ENCODE assay signal across 12 mouse cellular contexts in the genomic region with DNA sequence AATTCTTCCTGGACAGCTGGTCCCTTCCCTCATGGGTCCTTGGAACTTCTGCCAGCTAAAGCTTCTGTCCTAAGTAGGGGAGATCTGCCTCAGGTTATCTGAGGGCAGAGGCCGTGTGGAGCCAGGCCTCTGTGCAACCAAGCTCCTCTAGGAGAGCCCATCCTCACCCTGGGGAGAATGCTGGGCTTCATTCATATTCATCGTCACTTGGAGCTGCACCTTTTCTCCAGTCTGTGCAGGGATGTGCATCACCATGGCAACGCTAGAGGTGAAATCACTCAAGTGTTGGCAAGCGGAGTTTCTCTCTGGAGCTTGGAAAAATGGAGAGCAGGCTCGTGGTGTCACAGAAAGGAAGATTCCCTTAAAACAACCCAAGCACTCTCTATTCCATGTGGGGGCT.
DNase-seq lines count a peak whose midpoint lies in the region; ATAC-seq lines count a peak whose summit lies in the region.
"Had no signal": no experiment of that assay in that cellular context is flagged by ENCODE, and none has a peak within 500 bp of the region (broad histone marks: within the 10 kb centered on the region; RNA-seq: fewer than 3 reads in every experiment).

No protein-coding gene starts in this region.

- ATAC-seq in embryonic facial prominence, embryonic 14.5 days (ENCODE audit: low read depth), result peak; percentile 23; the same call in 1 of the 2 replicates
- ATAC-seq in hindbrain, embryonic 16.5 days, result peak; percentile 78
- peak; percentile 87 for ATAC-seq in midbrain, embryonic 16.5 days
- ATAC-seq: activated CD4-positive, CD25-positive, alpha-beta regulatory T cell, adult 4 months had no signal

- H3K27me3 ChIP-seq in embryonic facial prominence, embryonic 14.5 days (replicated peaks; ENCODE audit: control insufficient read depth, insufficient read depth, low read length), result no peaks in the 10 kb centered on the region
- H3K27me3 ChIP-seq in embryonic facial prominence, embryonic 10.5 days (replicated peaks; ENCODE audit: low read depth, poor library complexity, severe bottlenecking), result no peaks in the 10 kb centered on the region
- no peaks in the 10 kb centered on the region for H3K27me3 ChIP-seq in hindbrain, embryonic 16.5 days (replicated peaks; ENCODE audit: control insufficient read depth, insufficient read depth, low read length)
- H3K27me3 ChIP-seq in midbrain, embryonic 16.5 days (ENCODE audit: control insufficient read depth, insufficient read depth, low read depth, low read length), result no peaks in the 10 kb centered on the region
- H3K27me3 ChIP-seq: liver, embryonic 13.5 days; stomach, embryonic 15.5 days had no signal

- no peaks in the 10 kb centered on the region for H3K4me1 ChIP-seq in embryonic facial prominence, embryonic 14.5 days (ENCODE audit: control insufficient read depth, insufficient read depth, low read length)
- peaks cover 3% of the 10 kb centered on the region; the same call in 1 of the 2 replicates for H3K4me1 ChIP-seq in embryonic facial prominence, embryonic 10.5 days
- peaks cover 36% of the 10 kb centered on the region for H3K4me1 ChIP-seq in hindbrain, embryonic 16.5 days (ENCODE audit: control insufficient read depth, insufficient read depth, low read depth, low read length)
- peaks cover 40% of the 10 kb centered on the region for H3K4me1 ChIP-seq in midbrain, embryonic 16.5 days (ENCODE audit: control insufficient read depth, insufficient read depth, low read length)
- H3K4me1 ChIP-seq: liver, embryonic 13.5 days; stomach, embryonic 15.5 days had no signal

- H3K4me3 ChIP-seq in embryonic facial prominence, embryonic 14.5 days (ENCODE audit: low read depth, low read length), result no peak overlapping the region
- no peak overlapping the region for H3K4me3 ChIP-seq in embryonic facial prominence, embryonic 10.5 days
- H3K4me3 ChIP-seq in hindbrain, embryonic 16.5 days (ENCODE audit: low read length), result no peak overlapping the region
- H3K4me3 ChIP-seq in midbrain, embryonic 16.5 days (ENCODE audit: low read depth, low read length), result no peak overlapping the region
- H3K4me3 ChIP-seq: liver, embryonic 13.5 days; stomach, embryonic 15.5 days had no signal

- peak; percentile 40 for DNase-seq in embryonic facial prominence, embryonic 14.5 days (ENCODE audit: low spot score)
- no peak for DNase-seq in embryonic facial prominence, embryonic 10.5 days (ENCODE audit: low spot score)
- DNase-seq in cerebellum, adult 9-10 months, result peak; percentile 27
- DNase-seq in kidney, adult 18-20 months, result no peak
- DNase-seq in thymus, postnatal 14 days, result no peak
- no peak for DNase-seq in heart, adult 8-10 months (ENCODE audit: low spot score)
- DNase-seq: B cell, adult 2 months; liver, embryonic 13.5 days had no signal

- H3K36me3 ChIP-seq in embryonic facial prominence, embryonic 14.5 days (ENCODE audit: control insufficient read depth, insufficient read depth, low read length), result no peaks in the 10 kb centered on the region
- H3K36me3 ChIP-seq in embryonic facial prominence, embryonic 10.5 days (replicated peaks), result no peaks in the 10 kb centered on the region
- no peaks in the 10 kb centered on the region for H3K36me3 ChIP-seq in hindbrain, embryonic 16.5 days (ENCODE audit: control insufficient read depth, insufficient read depth, low read length)
- H3K36me3 ChIP-seq in midbrain, embryonic 16.5 days (ENCODE audit: control insufficient read depth, insufficient read depth, low read length), result no peaks in the 10 kb centered on the region
- H3K36me3 ChIP-seq: liver, embryonic 13.5 days; stomach, embryonic 15.5 days had no signal

- WGBS in embryonic facial prominence, embryonic 14.5 days, result 60% methylated on average over 5 of the region's 5 CpGs
- 81% methylated on average over 5 of the region's 5 CpGs for WGBS in embryonic facial prominence, embryonic 10.5 days
- 33% methylated on average over 5 of the region's 5 CpGs for WGBS in hindbrain, embryonic 16.5 days
- 13% methylated on average over 5 of the region's 5 CpGs for WGBS in midbrain, embryonic 16.5 days

- H3K27ac ChIP-seq in embryonic facial prominence, embryonic 14.5 days (replicated peaks; ENCODE audit: low read depth, low read length), result no peak overlapping the region
- no peak overlapping the region for H3K27ac ChIP-seq in embryonic facial prominence, embryonic 10.5 days (replicated peaks)
- H3K27ac ChIP-seq in hindbrain, embryonic 16.5 days (ENCODE audit: low read depth, low read length), result peak overlapping the region; percentile 73
- H3K27ac ChIP-seq in midbrain, embryonic 16.5 days (ENCODE audit: low read length), result peak overlapping the region; percentile 88
- H3K27ac ChIP-seq: liver, embryonic 13.5 days; stomach, embryonic 15.5 days had no signal

- no peaks in the 10 kb centered on the region for H3K9me3 ChIP-seq in embryonic facial prominence, embryonic 14.5 days (ENCODE audit: control insufficient read depth, low read length)
- no peaks in the 10 kb centered on the region for H3K9me3 ChIP-seq in embryonic facial prominence, embryonic 10.5 days
- H3K9me3 ChIP-seq in hindbrain, embryonic 16.5 days (ENCODE audit: control insufficient read depth, low read length), result no peaks in the 10 kb centered on the region
- no peaks in the 10 kb centered on the region for H3K9me3 ChIP-seq in midbrain, embryonic 16.5 days (replicated peaks; ENCODE audit: control insufficient read depth, low read length, poor library complexity, severe bottlenecking)
- H3K9me3 ChIP-seq: liver, embryonic 13.5 days; stomach, embryonic 15.5 days had no signal

- H3K9ac ChIP-seq in embryonic facial prominence, embryonic 14.5 days (ENCODE audit: low read depth, low read length), result no peak overlapping the region
- no peak overlapping the region for H3K9ac ChIP-seq in hindbrain, embryonic 16.5 days (ENCODE audit: low read depth, low read length)
- no peak overlapping the region; the same call in 1 of the 2 replicates for H3K9ac ChIP-seq in midbrain, embryonic 16.5 days (ENCODE audit: low read depth, low read length)
- H3K9ac ChIP-seq: liver, embryonic 13.5 days; stomach, embryonic 15.5 days had no signal

- H3K4me2 ChIP-seq in embryonic facial prominence, embryonic 14.5 days (ENCODE audit: low read depth, low read length), result no peak overlapping the region
- no peak overlapping the region; the same call in 1 of the 2 replicates for H3K4me2 ChIP-seq in hindbrain, embryonic 16.5 days (ENCODE audit: low read length)
- peak overlapping the region; percentile 15; the same call in 1 of the 2 replicates for H3K4me2 ChIP-seq in midbrain, embryonic 16.5 days (ENCODE audit: low read length)
- H3K4me2 ChIP-seq: liver, embryonic 13.5 days; stomach, embryonic 15.5 days had no signal

Comparison
In these comparisons a context has a peak if more than half of its experiments do, and no peak if none do; other contexts are left out.
1. DNase-seq: peak in embryonic facial prominence, embryonic 14.5 days (single experiment) and cerebellum, adult 9-10 months (single experiment); none in embryonic facial prominence, embryonic 10.5 days (single experiment), kidney, adult 18-20 months (single experiment), thymus, postnatal 14 days (single experiment) and heart, adult 8-10 months (single experiment).
2. ATAC-seq: peak in every context shown above with its lines; median percentile 87 in midbrain, embryonic 16.5 days; 78 in hindbrain, embryonic 16.5 days; 23 in embryonic facial prominence, embryonic 14.5 days.
3. H3K27ac ChIP-seq: peak in hindbrain, embryonic 16.5 days (single experiment) and midbrain, embryonic 16.5 days (single experiment); none in embryonic facial prominence, embryonic 14.5 days (single experiment) and embryonic facial prominence, embryonic 10.5 days (single experiment).